Mouse (Mus musculus) liver, postnatal 0 days (tissue): Measurements from ENCODE around the gene Erbb4.

Source experiments
- CTCF ChIP-seq: sonication (generic); IDR thresholded peaks from 2 replicates; pipeline ENCODE4 v1.5.1; 2016; ENCODE audit warnings: antibody characterized with exemption, low read depth
- EP300 ChIP-seq: IDR thresholded peaks from 2 replicates; pipeline ENCODE4 v1.6.1; 2016; ENCODE audit warnings: antibody characterized with exemption, low read depth, mild to moderate bottlenecking

GRCm38 (mm10) chr1:68047139-68047538 lies 1060.7 kb downstream of the Erbb4 start:
- no peak for TF ChIP-seq CTCF
- no peak for TF ChIP-seq EP300
